Mouse (Mus musculus) embryonic facial prominence, embryonic 14.5 days (tissue): ENCODE results near the gene Trim7. TPM values are rescaled to one million over a fixed set of nuclear protein-coding genes. Genes with fewer than 3 reads are reported as not detected.
A peak's percentile ranks its signal among the peaks of the same experiment; 100 is the strongest.
"Not testable (repeated sequence)": the region's sequence is repeated elsewhere in the genome, so short reads cannot be mapped to it uniquely, and the experiment has no call there.

Source experiments
- ATAC-seq: fragments of 200-750 bp; cut with Nextera tagmentation; 2 replicates; pipeline ENCODE4 v1.8.0; 2017; ENCODE audit warnings: low read depth, moderate number of reproducible peaks, moderate TSS enrichment
- DNase-seq: peaks from one replicate; pipeline ENCODE4 v3.0.0-alpha.2; 2015; ENCODE audit warnings: low spot score
- H3K27ac ChIP-seq: fragments of 300-500 bp; sonication (generic); replicated peaks from 2 replicates; pipeline ENCODE4 v1.5.1; 2014; ENCODE audit warnings: low read depth, mild to moderate bottlenecking, low read length, moderate library complexity
- H3K27me3 ChIP-seq: fragments of 300-500 bp; sonication (generic); replicated peaks from 2 replicates; pipeline ENCODE4 v1.6.1; 2014; ENCODE audit warnings: low read length; ENCODE audit not compliant: control insufficient read depth, insufficient read depth
- H3K36me3 ChIP-seq: fragments of 300-500 bp; sonication (generic); 2 replicates; pipeline ENCODE4 v1.6.1; 2014; ENCODE audit warnings: low read length, mixed read lengths; ENCODE audit not compliant: control insufficient read depth, insufficient read depth
- H3K4me1 ChIP-seq: fragments of 300-500 bp; sonication (generic); 2 replicates; pipeline ENCODE4 v1.6.1; 2014; ENCODE audit warnings: antibody characterized with exemption, low read length; ENCODE audit not compliant: control insufficient read depth, insufficient read depth
- H3K4me2 ChIP-seq: fragments of 300-500 bp; sonication (generic); 2 replicates; pipeline ENCODE4 v1.6.1; 2014; ENCODE audit warnings: low read depth, mild to moderate bottlenecking, low read length, moderate library complexity, mixed read lengths
- H3K4me3 ChIP-seq: fragments of 300-500 bp; sonication (generic); 2 replicates; pipeline ENCODE4 v1.5.1; 2014; ENCODE audit warnings: low read depth, mild to moderate bottlenecking, low read length
- H3K9ac ChIP-seq: fragments of 300-500 bp; sonication (generic); 2 replicates; pipeline ENCODE4 v1.6.1; 2014; ENCODE audit warnings: low read depth, mild to moderate bottlenecking, low read length, moderate library complexity, mixed read lengths
- H3K9me3 ChIP-seq: fragments of 300-500 bp; sonication (generic); 2 replicates; pipeline ENCODE4 v1.6.1; 2016; ENCODE audit warnings: low read length; ENCODE audit not compliant: control insufficient read depth
- WGBS: fragments of 180-500 bp; shearing (Covaris S2); extraction: QIAGEN DNeasy Blood & Tissue Kit; methylation state at CpG from one replicate; pipeline ENCODE4 v1.1.7; 2014; 5-methylcytosine and 5-hydroxymethylcytosine counted together
- polyA plus RNA-seq: library from polyadenylated mRNA; unstranded; fragments of >200 nt; fragmentation: Nextera tagmentation; extraction: Ambion mirVana; gene quantifications from 2 replicates; pipeline ENCODE4 v1.2.1, GENCODE M21; 2014

Trim7 gene
- polyA plus RNA-seq, 1 experiment from 2014 or later, result 1.3 TPM

DNA sequence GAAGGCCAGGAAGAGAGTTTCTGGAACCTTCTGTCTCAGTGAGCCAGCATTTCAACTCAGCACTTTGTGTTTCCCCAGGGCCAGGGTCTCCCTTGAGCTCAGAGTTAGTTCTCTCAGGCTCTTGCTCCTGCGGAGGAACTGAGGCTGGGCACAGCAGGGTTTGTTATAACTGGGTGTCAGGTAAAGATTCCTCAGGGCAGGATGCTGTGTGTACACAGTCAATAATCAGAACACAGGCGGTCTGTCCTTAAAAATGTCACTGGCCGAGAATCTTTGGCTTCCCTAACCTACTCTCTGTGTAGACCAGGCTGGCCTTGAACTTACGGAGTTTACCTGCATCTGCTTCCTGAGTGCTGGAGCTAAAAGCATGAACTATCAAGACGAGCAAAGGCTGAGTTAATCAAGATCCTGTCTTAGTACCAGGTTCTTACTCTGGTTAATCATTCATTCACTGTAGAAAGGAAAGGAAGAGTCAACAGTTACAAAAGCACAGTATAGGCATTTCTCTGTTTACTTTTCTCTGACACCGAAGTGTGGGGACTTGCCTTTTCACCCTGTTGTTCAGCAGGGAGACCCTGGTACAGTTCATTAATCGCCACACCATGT, 46.9 kb downstream of the Trim7 start:
- H3K9ac ChIP-seq, result peak overlapping the region; percentile 57; the same call in 1 of the 2 replicates
- H3K9me3 ChIP-seq, result no peaks in the 10 kb centered on the region
- no peak overlapping the region for H3K27ac ChIP-seq
- no peak for ATAC-seq
- peaks cover 7% of the 10 kb centered on the region for H3K27me3 ChIP-seq
- H3K4me2 ChIP-seq, result no peak overlapping the region
- no peaks in the 10 kb centered on the region for H3K36me3 ChIP-seq
- no peak overlapping the region for H3K4me3 ChIP-seq
- H3K4me1 ChIP-seq, result 0 out of 2 replicates have a peak, but pooled peaks cover 5% of the 10 kb centered on the region
- WGBS, result 80% methylated on average over 7 of the region's 7 CpGs
- no peak for DNase-seq

DNA sequence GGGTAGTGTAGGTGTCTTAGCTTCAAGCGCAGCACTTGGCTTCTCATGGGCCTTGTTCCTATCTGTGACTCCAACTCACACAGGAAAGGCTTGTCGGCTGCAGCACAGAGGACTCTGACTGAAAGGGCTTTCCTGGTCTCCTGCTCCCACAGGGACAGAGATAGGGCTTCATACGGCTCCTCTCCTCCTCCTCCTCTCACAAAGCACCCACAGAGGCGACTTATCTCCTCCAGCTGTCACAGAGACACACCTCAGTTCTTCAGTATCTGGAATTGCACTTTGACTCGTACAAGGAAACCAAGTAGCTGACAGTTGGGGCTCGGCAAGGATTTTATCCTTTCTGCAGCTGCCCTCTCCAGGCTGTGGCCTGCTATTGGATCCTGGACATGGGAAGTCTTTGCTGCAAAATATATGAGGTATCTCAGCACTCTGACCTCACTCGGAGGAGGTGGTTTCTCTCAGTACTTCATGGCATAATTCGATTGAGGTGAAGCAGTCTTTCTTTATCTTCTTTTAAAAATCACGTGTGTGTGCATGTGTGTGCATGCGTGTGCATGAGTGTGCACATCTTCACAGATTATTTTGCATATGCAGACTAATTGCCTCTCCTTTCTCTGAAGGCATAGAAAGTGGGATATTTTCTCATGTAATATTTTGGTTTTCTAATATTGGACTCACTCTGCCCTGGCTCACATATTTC, 47.8 kb downstream of the Trim7 start:
- Histone ChIP-seq H3K4me3 (no peak overlapping the region), H3K9me3 (no peaks in the 10 kb centered on the region), H3K4me2 (no peak overlapping the region), H3K27me3 (peaks cover 7% of the 10 kb centered on the region), H3K27ac (no peak overlapping the region), H3K4me1 (0 out of 2 replicates have a peak, but pooled peaks cover 5% of the 10 kb centered on the region), H3K9ac (no peak overlapping the region), H3K36me3 (no peaks in the 10 kb centered on the region)
- ATAC-seq, result no peak
- no peak for DNase-seq
- 67% methylated on average over 10 of the region's 10 CpGs for WGBS

DNA sequence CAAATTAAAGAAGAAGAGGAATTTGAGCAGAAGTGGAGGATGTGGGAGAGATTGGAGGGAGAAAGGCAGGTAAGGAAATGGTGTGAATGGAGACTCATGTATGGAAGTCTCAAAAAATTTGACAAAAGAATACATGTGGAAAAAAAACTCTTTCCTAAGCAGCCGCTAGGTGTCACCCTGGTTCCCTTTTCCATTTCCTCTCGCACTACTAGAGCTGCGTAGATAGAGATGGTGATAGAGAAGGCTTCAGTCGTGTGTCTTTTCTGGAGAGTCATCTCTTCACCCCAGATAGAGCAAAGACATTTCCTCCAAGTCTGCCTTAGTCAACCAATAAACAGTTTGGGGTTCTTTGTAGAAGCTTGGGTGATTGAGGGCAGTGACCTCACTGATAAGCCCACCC, 48.5 kb downstream of the Trim7 start:
- H3K9me3 ChIP-seq, result no peaks in the 10 kb centered on the region
- peaks cover 7% of the 10 kb centered on the region for H3K27me3 ChIP-seq
- ATAC-seq, result peak; percentile 32; the same call in 1 of the 2 replicates
- no peak overlapping the region for H3K27ac ChIP-seq
- 0 out of 2 replicates have a peak, but pooled peaks cover 5% of the 10 kb centered on the region for H3K4me1 ChIP-seq
- no peak overlapping the region for H3K4me3 ChIP-seq
- no peaks in the 10 kb centered on the region for H3K36me3 ChIP-seq
- H3K9ac ChIP-seq, result no peak overlapping the region
- no peak overlapping the region for H3K4me2 ChIP-seq
- peak; percentile 53 for DNase-seq
- WGBS, result 0% methylated on average over 4 of the region's 4 CpGs

GRCm38 (mm10) chr11:48875343-48875837, 49.5 kb downstream of the Trim7 start:
- not testable (repeated sequence) for H3K4me2 ChIP-seq, ATAC-seq, H3K27ac ChIP-seq, H3K9ac ChIP-seq, H3K4me1 ChIP-seq, H3K36me3 ChIP-seq, DNase-seq, H3K9me3 ChIP-seq, H3K27me3 ChIP-seq, H3K4me3 ChIP-seq
- 80% methylated on average over 1 of the region's 1 CpGs for WGBS

GRCm38 (mm10) chr11:48876680-48877079, 50.7 kb downstream of the Trim7 start:
- H3K4me1 ChIP-seq, result 0 out of 2 replicates have a peak, but pooled peaks cover 3% of the 10 kb centered on the region
- H3K36me3 ChIP-seq, result no peaks in the 10 kb centered on the region
- H3K4me2 ChIP-seq, result no peak overlapping the region
- H3K4me3 ChIP-seq, result no peak overlapping the region
- H3K27ac ChIP-seq, result no peak overlapping the region
- 84% methylated on average over 1 of the region's 1 CpGs for WGBS
- H3K9me3 ChIP-seq, result no peaks in the 10 kb centered on the region
- ATAC-seq (no peak), DNase-seq (no peak)
- peaks cover 7% of the 10 kb centered on the region for H3K27me3 ChIP-seq
- no peak overlapping the region for H3K9ac ChIP-seq

- no peak overlapping the region for H3K9ac ChIP-seq
- no peaks in the 10 kb centered on the region for H3K4me1 ChIP-seq
- no peak overlapping the region for H3K4me3 ChIP-seq
- WGBS, result 58% methylated on average over 2 of the region's 2 CpGs
- DNase-seq, result no peak
- no peaks in the 10 kb centered on the region for H3K36me3 ChIP-seq
- no peak overlapping the region for H3K27ac ChIP-seq
- H3K27me3 ChIP-seq, result no peaks in the 10 kb centered on the region
- no peaks in the 10 kb centered on the region for H3K9me3 ChIP-seq
- no peak overlapping the region for H3K4me2 ChIP-seq
- no peak for ATAC-seq
Observed at GRCm38 (mm10) chr11:48898812-48899431, 73.0 kb downstream of the Trim7 start.

DNA sequence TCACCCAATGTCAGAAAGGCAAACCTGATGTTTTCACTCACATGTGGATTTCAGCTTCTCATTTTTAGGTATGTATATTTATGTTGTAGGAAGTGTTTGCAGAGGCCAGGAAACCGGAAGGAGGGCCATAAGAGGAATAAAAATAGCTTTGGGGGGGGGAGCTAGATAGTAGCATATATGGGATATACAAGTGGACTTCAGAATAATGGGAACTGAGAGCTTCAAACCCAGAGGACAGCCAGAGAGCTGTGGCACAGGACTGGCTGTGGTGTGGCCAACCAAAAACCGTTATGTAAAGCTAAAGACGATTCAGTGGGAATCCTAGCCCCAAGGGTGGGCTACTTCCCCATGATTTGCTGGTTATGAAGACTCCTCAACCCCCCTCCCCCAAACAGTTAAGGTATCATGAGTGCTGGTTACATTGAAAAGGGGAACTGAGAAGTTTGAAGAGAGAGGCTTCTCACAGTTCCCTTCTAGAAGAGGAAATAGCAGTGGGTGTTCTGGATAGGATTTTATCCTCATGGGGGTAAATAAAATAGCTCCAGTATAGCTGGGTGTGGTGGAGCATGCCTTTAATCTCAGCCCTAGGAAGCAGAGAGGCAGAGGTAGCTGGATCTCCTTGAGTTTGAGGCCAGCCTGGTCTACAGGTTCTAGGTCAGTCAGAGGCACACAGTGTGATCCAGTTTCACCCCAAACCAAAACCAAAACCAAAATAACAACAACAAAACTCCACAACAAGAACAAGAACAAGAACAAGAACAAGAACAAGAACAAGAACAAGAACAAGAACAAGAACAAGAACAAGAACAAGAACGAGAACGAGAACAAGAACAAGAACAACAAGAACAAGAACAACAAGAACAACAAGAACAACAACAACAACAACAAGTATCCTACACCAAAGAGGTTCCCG, 75.0 kb downstream of the Trim7 start:
- not testable (repeated sequence) for H3K27me3 ChIP-seq, ATAC-seq, H3K4me1 ChIP-seq, H3K4me2 ChIP-seq, H3K4me3 ChIP-seq, H3K27ac ChIP-seq, H3K36me3 ChIP-seq, DNase-seq, H3K9ac ChIP-seq, H3K9me3 ChIP-seq
- 73% methylated on average over 6 of the region's 6 CpGs for WGBS

GRCm38 (mm10) chr11:48901567-48901930, 75.6 kb downstream of the Trim7 start:
- H3K9me3 ChIP-seq, H3K36me3 ChIP-seq, H3K4me2 ChIP-seq, H3K4me3 ChIP-seq, DNase-seq, H3K27ac ChIP-seq, H3K4me1 ChIP-seq, H3K9ac ChIP-seq, H3K27me3 ChIP-seq, ATAC-seq: not testable (repeated sequence)
- 100% methylated on average over 1 of the region's 1 CpGs for WGBS
